Mouse (Mus musculus): ENCODE measurements at regions not wholly inside any gene's neighbourhood (a gene's known extent, or its start where the extent isn't known, plus 50 kb on each side); places are given as distances from the start of the nearest gene placed in this dataset.

- Histone ChIP-seq H3K9ac (ENCODE audit: low read length) (no peak overlapping the region), H3K36me3 (ENCODE audit: control insufficient read depth, insufficient read depth, low read length) (no peaks in the 10 kb centered on the region), H3K4me3 (ENCODE audit: low read depth, low read length) (no peak overlapping the region), H3K27ac (ENCODE audit: low read depth) (no peak overlapping the region), H3K9me3 (ENCODE audit: control insufficient read depth, low read length) (no peaks in the 10 kb centered on the region), H3K27me3 (replicated peaks; ENCODE audit: control insufficient read depth, insufficient read depth, low read length) (no peaks in the 10 kb centered on the region), H3K4me1 (replicated peaks; ENCODE audit: control insufficient read depth, insufficient read depth, low read length) (no peaks in the 10 kb centered on the region), H3K4me2 (ENCODE audit: low read length) (no peak overlapping the region)
- DNase-seq (ENCODE audit: low spot score) (no peak), ATAC-seq (replicated peaks; ENCODE audit: low FRiP score, low TSS enrichment, low read depth) (no peak)
- 72% methylated on average over 2 of the region's 2 CpGs for WGBS
These were observed 124.0 kb upstream of the Itga4 start for GRCm38 (mm10) chr2:79131235-79131634.

GRCm38 (mm10) chr2:79131743-79132517 is 123.3 kb upstream of the Itga4 start:
- H3K9me3 ChIP-seq (ENCODE audit: control insufficient read depth, low read length) = no peaks in the 10 kb centered on the region
- no peaks in the 10 kb centered on the region for H3K36me3 ChIP-seq (ENCODE audit: control insufficient read depth, insufficient read depth, low read length)
- WGBS = 48% methylated on average over 5 of the region's 5 CpGs
- H3K4me1 ChIP-seq (replicated peaks; ENCODE audit: control insufficient read depth, insufficient read depth, low read length) = no peaks in the 10 kb centered on the region
- H3K4me3 ChIP-seq (ENCODE audit: low read depth, low read length) = no peak overlapping the region
- H3K9ac ChIP-seq (ENCODE audit: low read length) = no peak overlapping the region
- no peak overlapping the region for H3K4me2 ChIP-seq (ENCODE audit: low read length)
- H3K27me3 ChIP-seq (replicated peaks; ENCODE audit: control insufficient read depth, insufficient read depth, low read length) = no peaks in the 10 kb centered on the region
- ATAC-seq (replicated peaks; ENCODE audit: low FRiP score, low TSS enrichment, low read depth) (no peak), DNase-seq (ENCODE audit: low spot score) (no peak)
- H3K27ac ChIP-seq (ENCODE audit: low read depth) = no peak overlapping the region

GRCm38 (mm10) chr2:79132518-79132845 is 122.7 kb upstream of the Itga4 start:
- H3K9me3 ChIP-seq (ENCODE audit: control insufficient read depth, low read length) = no peaks in the 10 kb centered on the region
- ATAC-seq (replicated peaks; ENCODE audit: low FRiP score, low TSS enrichment, low read depth) = no peak
- WGBS = 89% methylated on average over 3 of the region's 3 CpGs
- no peak for DNase-seq (ENCODE audit: low spot score)
- no peaks in the 10 kb centered on the region for H3K27me3 ChIP-seq (replicated peaks; ENCODE audit: control insufficient read depth, insufficient read depth, low read length)
- no peak overlapping the region for H3K4me3 ChIP-seq (ENCODE audit: low read depth, low read length)
- H3K36me3 ChIP-seq (ENCODE audit: control insufficient read depth, insufficient read depth, low read length) = no peaks in the 10 kb centered on the region
- H3K9ac ChIP-seq (ENCODE audit: low read length) = no peak overlapping the region
- no peak overlapping the region for H3K4me2 ChIP-seq (ENCODE audit: low read length)
- no peak overlapping the region for H3K27ac ChIP-seq (ENCODE audit: low read depth)
- no peaks in the 10 kb centered on the region for H3K4me1 ChIP-seq (replicated peaks; ENCODE audit: control insufficient read depth, insufficient read depth, low read length)

DNA sequence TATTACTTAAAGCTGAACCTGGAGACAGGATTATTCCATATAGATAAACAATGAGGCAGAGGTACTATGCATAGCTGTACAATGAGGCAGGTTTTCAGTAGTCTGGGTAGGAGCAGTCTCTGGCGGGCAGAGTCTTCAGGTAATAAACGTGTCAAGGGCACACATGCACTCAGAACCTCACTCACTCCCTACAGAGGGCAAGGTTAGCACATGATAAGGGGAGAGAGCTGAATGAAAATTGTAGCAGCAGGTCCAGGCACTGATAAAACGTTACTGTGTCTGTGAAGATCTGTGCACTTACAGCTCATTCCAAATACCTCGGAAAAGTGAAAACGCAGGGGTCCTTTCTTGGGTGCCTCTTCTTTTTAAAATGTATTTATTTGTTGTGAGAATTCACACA is 120.9 kb upstream of the Itga4 start:
- 57% methylated on average over 5 of the region's 5 CpGs for WGBS
- DNase-seq (ENCODE audit: low spot score) = no peak

GRCm38 (mm10) chr2:79135986-79136385 is 119.2 kb upstream of the Itga4 start:
- no peaks in the 10 kb centered on the region for H3K36me3 ChIP-seq (ENCODE audit: control insufficient read depth, insufficient read depth, low read length)
- 95% methylated on average over 2 of the region's 2 CpGs for WGBS
- H3K4me1 ChIP-seq (replicated peaks; ENCODE audit: control insufficient read depth, insufficient read depth, low read length) = peaks cover 4% of the 10 kb centered on the region; the same call in 1 of the 2 replicates
- no peak overlapping the region for H3K9ac ChIP-seq (ENCODE audit: low read length)
- H3K9me3 ChIP-seq (ENCODE audit: control insufficient read depth, low read length) = no peaks in the 10 kb centered on the region
- ATAC-seq (replicated peaks; ENCODE audit: low FRiP score, low TSS enrichment, low read depth) (no peak), DNase-seq (ENCODE audit: low spot score) (no peak)
- H3K27me3 ChIP-seq (replicated peaks; ENCODE audit: control insufficient read depth, insufficient read depth, low read length) = no peaks in the 10 kb centered on the region
- no peak overlapping the region for H3K4me3 ChIP-seq (ENCODE audit: low read depth, low read length)
- no peak overlapping the region for H3K4me2 ChIP-seq (ENCODE audit: low read length)
- no peak overlapping the region for H3K27ac ChIP-seq (ENCODE audit: low read depth)

More for the DNA sequence above, 120.9 kb upstream of the Itga4 start:
- H3K9me3 ChIP-seq (ENCODE audit: control insufficient read depth, low read length) = no peaks in the 10 kb centered on the region
- no peak overlapping the region for H3K27ac ChIP-seq (ENCODE audit: low read depth)
- no peaks in the 10 kb centered on the region for H3K36me3 ChIP-seq (ENCODE audit: control insufficient read depth, insufficient read depth, low read length)
- H3K4me2 ChIP-seq (ENCODE audit: low read length) = no peak overlapping the region
- ATAC-seq (replicated peaks; ENCODE audit: low FRiP score, low TSS enrichment, low read depth) = no peak
- no peak overlapping the region for H3K4me3 ChIP-seq (ENCODE audit: low read depth, low read length)
- peaks cover 4% of the 10 kb centered on the region; the same call in 1 of the 2 replicates for H3K4me1 ChIP-seq (replicated peaks; ENCODE audit: control insufficient read depth, insufficient read depth, low read length)
- H3K9ac ChIP-seq (ENCODE audit: low read length) = no peak overlapping the region
- no peaks in the 10 kb centered on the region for H3K27me3 ChIP-seq (replicated peaks; ENCODE audit: control insufficient read depth, insufficient read depth, low read length)

DNA sequence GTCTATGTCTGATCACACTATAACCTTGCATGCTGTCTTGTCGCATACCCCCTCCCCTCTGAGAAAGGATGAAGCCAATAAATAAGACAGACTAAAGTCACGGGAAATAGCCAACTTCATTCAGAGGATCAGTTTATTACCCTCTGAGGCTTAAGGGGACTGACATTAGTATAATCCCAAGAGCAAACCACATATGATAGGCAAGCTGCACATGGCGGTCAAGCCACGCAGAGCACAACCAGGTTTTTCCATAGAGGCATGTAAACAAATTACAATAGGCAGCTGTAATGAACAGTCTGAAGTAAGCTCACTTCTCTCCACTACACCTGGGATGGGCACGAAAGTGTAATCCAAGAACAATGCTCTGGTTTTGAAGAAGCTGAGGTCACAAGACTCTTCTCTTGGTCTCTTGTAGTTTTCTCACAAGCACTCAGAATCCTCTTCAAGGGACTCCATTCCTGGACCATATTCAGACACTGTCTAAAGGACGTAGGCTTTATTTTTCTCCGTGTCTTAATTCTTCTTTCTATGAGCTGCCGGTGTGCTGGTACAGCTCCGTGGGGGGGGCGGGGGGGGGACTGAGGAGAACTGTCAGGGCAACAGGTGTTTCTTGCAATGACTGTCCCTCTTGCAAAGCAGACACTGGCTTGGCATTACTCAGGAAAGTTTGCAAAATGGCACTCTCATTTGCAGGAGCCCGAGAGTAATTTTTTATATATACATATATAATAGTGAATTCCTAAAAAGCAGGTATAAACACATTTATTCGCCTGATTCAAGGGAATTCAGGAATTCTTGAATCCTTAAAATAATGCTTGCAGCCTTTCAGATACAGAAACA is 118.4 kb upstream of the Itga4 start:
- no peaks in the 10 kb centered on the region for H3K36me3 ChIP-seq (ENCODE audit: control insufficient read depth, insufficient read depth, low read length)
- H3K9ac ChIP-seq (ENCODE audit: low read length) = no peak overlapping the region
- no peak overlapping the region for H3K27ac ChIP-seq (ENCODE audit: low read depth)
- H3K4me3 ChIP-seq (ENCODE audit: low read depth, low read length) = no peak overlapping the region
- ATAC-seq (replicated peaks; ENCODE audit: low FRiP score, low TSS enrichment, low read depth) (no peak), DNase-seq (ENCODE audit: low spot score) (no peak)
- H3K27me3 ChIP-seq (replicated peaks; ENCODE audit: control insufficient read depth, insufficient read depth, low read length) = no peaks in the 10 kb centered on the region
- no peaks in the 10 kb centered on the region for H3K9me3 ChIP-seq (ENCODE audit: control insufficient read depth, low read length)
- 73% methylated on average over 12 of the region's 12 CpGs for WGBS
- H3K4me1 ChIP-seq (replicated peaks; ENCODE audit: control insufficient read depth, insufficient read depth, low read length) = peaks cover 4% of the 10 kb centered on the region; the same call in 1 of the 2 replicates
- H3K4me2 ChIP-seq (ENCODE audit: low read length) = no peak overlapping the region

DNA sequence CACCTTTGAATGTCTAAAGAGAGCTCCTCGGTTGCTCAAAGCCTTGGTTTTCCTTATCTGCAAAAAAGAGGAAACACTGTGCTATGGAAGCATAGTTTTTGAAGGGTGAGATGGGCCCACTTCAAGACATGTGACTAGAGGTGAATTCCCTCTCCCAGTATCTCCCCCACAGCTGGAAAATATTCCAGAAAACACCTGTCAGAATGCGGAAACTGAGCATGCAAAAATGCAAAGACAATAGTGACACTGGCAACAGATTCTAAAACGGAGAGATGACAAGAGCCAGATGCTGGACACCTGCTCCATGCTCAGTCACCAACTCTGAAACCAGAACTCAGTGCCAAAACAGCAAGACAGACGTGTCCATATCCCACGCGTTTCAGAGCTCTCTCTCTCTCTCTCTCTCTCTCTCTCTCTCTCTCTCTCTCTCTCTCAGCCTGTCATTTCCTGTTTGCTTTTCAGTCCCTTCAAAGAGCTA is 117.5 kb upstream of the Itga4 start:
- DNase-seq (ENCODE audit: low spot score) (no peak), ATAC-seq (replicated peaks; ENCODE audit: low FRiP score, low TSS enrichment, low read depth) (no peak)
- WGBS = 30% methylated on average over 6 of the region's 6 CpGs
- Histone ChIP-seq H3K9me3 (ENCODE audit: control insufficient read depth, low read length) (no peaks in the 10 kb centered on the region), H3K36me3 (ENCODE audit: control insufficient read depth, insufficient read depth, low read length) (no peaks in the 10 kb centered on the region), H3K4me1 (replicated peaks; ENCODE audit: control insufficient read depth, insufficient read depth, low read length) (peaks cover 12% of the 10 kb centered on the region; the same call in 1 of the 2 replicates), H3K9ac (ENCODE audit: low read length) (no peak overlapping the region), H3K27me3 (replicated peaks; ENCODE audit: control insufficient read depth, insufficient read depth, low read length) (no peaks in the 10 kb centered on the region), H3K4me2 (ENCODE audit: low read length) (no peak overlapping the region), H3K27ac (ENCODE audit: low read depth) (no peak overlapping the region), H3K4me3 (ENCODE audit: low read depth, low read length) (no peak overlapping the region)

GRCm38 (mm10) chr2:79138368-79139109 is 116.7 kb upstream of the Itga4 start:
- WGBS = 91% methylated on average over 8 of the region's 8 CpGs
- Histone ChIP-seq H3K4me3 (ENCODE audit: low read depth, low read length) (no peak overlapping the region), H3K36me3 (ENCODE audit: control insufficient read depth, insufficient read depth, low read length) (no peaks in the 10 kb centered on the region), H3K9ac (ENCODE audit: low read length) (no peak overlapping the region), H3K9me3 (ENCODE audit: control insufficient read depth, low read length) (no peaks in the 10 kb centered on the region), H3K4me2 (ENCODE audit: low read length) (no peak overlapping the region), H3K4me1 (replicated peaks; ENCODE audit: control insufficient read depth, insufficient read depth, low read length) (peaks cover 12% of the 10 kb centered on the region; the same call in 1 of the 2 replicates), H3K27me3 (replicated peaks; ENCODE audit: control insufficient read depth, insufficient read depth, low read length) (no peaks in the 10 kb centered on the region), H3K27ac (ENCODE audit: low read depth) (no peak overlapping the region)
- DNase-seq (ENCODE audit: low spot score) (no peak), ATAC-seq (replicated peaks; ENCODE audit: low FRiP score, low TSS enrichment, low read depth) (no peak)

Data from intestine, embryonic 14.5 days (tissue).